Mouse (Mus musculus) layer of hippocampus, postnatal 25 days (tissue): ENCODE results near the gene Dync2li1. TPM values are rescaled to one million over a fixed set of nuclear protein-coding genes. Genes with fewer than 3 reads are reported as not detected.

Source experiments
- DNase-seq, 2 experiments: peaks; one replicate each; pipeline ENCODE4 v3.0.0; 2022; ENCODE audit warnings: mixed read lengths in 2 of 2, low spot score in 1 of 2; ENCODE audit errors: extremely low spot score in 1 of 2
- total RNA-seq, 2 experiments: library from RNA; stranded (reverse); gene quantifications; 2 replicates each; pipeline ENCODE4 v1.2.3; 2021

Dync2li1 gene
- total RNA-seq, 2 experiments from 2014 or later, result 20.4 to 20.5 TPM

GRCm38 (mm10) chr17:84642324-84642723, 16.0 kb downstream of the Dync2li1 start:
- no peak for DNase-seq

GRCm38 (mm10) chr17:84644292-84645050, 18.2 kb downstream of the Dync2li1 start:
- no peak for DNase-seq

- DNase-seq, result no peak
Measured at GRCm38 (mm10) chr17:84645119-84645518, 18.8 kb downstream of the Dync2li1 start.

GRCm38 (mm10) chr17:84645894-84646293, 19.6 kb downstream of the Dync2li1 start:
- no peak for DNase-seq

- no peak for DNase-seq
Measured at GRCm38 (mm10) chr17:84646477-84646876, 20.2 kb downstream of the Dync2li1 start.

- no peak for DNase-seq
Measured at GRCm38 (mm10) chr17:84647630-84648029, 21.3 kb downstream of the Dync2li1 start.

- DNase-seq, result no peak
Measured at GRCm38 (mm10) chr17:84650302-84651017, 24.2 kb downstream of the Dync2li1 start.

GRCm38 (mm10) chr17:84653544-84653943, 27.2 kb downstream of the Dync2li1 start:
- DNase-seq, result no peak

GRCm38 (mm10) chr17:84656205-84656604, 29.9 kb downstream of the Dync2li1 start:
- DNase-seq, result no peak

- no peak for DNase-seq
Measured at GRCm38 (mm10) chr17:84656653-84657421, 30.5 kb downstream of the Dync2li1 start.

GRCm38 (mm10) chr17:84657422-84657732, 31.1 kb downstream of the Dync2li1 start:
- DNase-seq, result no peak

- no peak for DNase-seq
Measured at GRCm38 (mm10) chr17:84657782-84658181, 31.5 kb downstream of the Dync2li1 start.

- DNase-seq, result no peak
Measured at GRCm38 (mm10) chr17:84658195-84658594, 31.9 kb downstream of the Dync2li1 start.

- DNase-seq, result no peak
Measured at GRCm38 (mm10) chr17:84658951-84659350, 32.7 kb downstream of the Dync2li1 start.

- no peak for DNase-seq
Measured at GRCm38 (mm10) chr17:84665053-84665452, 38.8 kb downstream of the Dync2li1 start.

- DNase-seq, result no peak
Measured at GRCm38 (mm10) chr17:84665691-84666090, 39.4 kb downstream of the Dync2li1 start.

- no peak for DNase-seq
Measured at GRCm38 (mm10) chr17:84667848-84668247, 41.6 kb downstream of the Dync2li1 start.

- no peak for DNase-seq
Measured at GRCm38 (mm10) chr17:84672376-84673369, 46.4 kb downstream of the Dync2li1 start.

GRCm38 (mm10) chr17:84674048-84674447, 47.8 kb downstream of the Dync2li1 start:
- no peak for DNase-seq

GRCm38 (mm10) chr17:84675204-84675603, 48.9 kb downstream of the Dync2li1 start:
- DNase-seq, result no peak
